Comparison of ENCODE assay signal across 28 mouse cellular contexts in genomic region chr3:89671334-89671733, GRCm38 (mm10). TPM values are rescaled to one million over a fixed set of nuclear protein-coding genes. Genes with fewer than 3 reads are reported as not detected.
DNase-seq lines count a peak whose midpoint lies in the region; ATAC-seq lines count a peak whose summit lies in the region.
"Had no signal": no experiment of that assay in that cellular context is flagged by ENCODE, and none has a peak within 500 bp of the region (broad histone marks: within the 10 kb centered on the region; RNA-seq: fewer than 3 reads in every experiment).

No protein-coding gene starts in this region.

- H3K9ac ChIP-seq in heart, embryonic 14.5 days (ENCODE audit: low read length): no peak overlapping the region
- H3K9ac ChIP-seq: embryonic facial prominence, embryonic 15.5 days; forebrain, embryonic 13.5 days; heart, embryonic 15.5 days; hindbrain, embryonic 12.5 days; limb, embryonic 15.5 days; liver, embryonic 13.5 days; lung, embryonic 15.5 days; midbrain, embryonic 15.5 days; neural tube, embryonic 15.5 days had no signal

- 37% methylated on average over 6 of the region's 6 CpGs for WGBS in heart, embryonic 14.5 days

- no peak overlapping the region for H3K4me3 ChIP-seq in heart, embryonic 14.5 days (ENCODE audit: control insufficient read depth in 1 of 2, insufficient read depth in 1 of 2, low read depth in 1 of 2, low read length in 2 of 2)
- H3K4me3 ChIP-seq: embryonic facial prominence, embryonic 10.5 days; embryonic facial prominence, embryonic 15.5 days; forebrain, embryonic 13.5 days; heart, embryonic 15.5 days; hindbrain, embryonic 12.5 days; limb, embryonic 10.5 days; limb, embryonic 15.5 days; liver, embryonic 13.5 days; lung, embryonic 15.5 days; midbrain, embryonic 10.5 days; midbrain, embryonic 15.5 days; neural tube, embryonic 15.5 days had no signal

- no peaks in the 10 kb centered on the region for H3K27me3 ChIP-seq in heart, embryonic 14.5 days (ENCODE audit: control insufficient read depth, insufficient read depth, low read length)
- H3K27me3 ChIP-seq: embryonic facial prominence, embryonic 15.5 days; forebrain, embryonic 13.5 days; heart, embryonic 15.5 days; hindbrain, embryonic 12.5 days; limb, embryonic 15.5 days; liver, embryonic 13.5 days; lung, embryonic 15.5 days; midbrain, embryonic 15.5 days; neural tube, embryonic 15.5 days had no signal

- H3K36me3 ChIP-seq in heart, embryonic 14.5 days (ENCODE audit: control insufficient read depth, insufficient read depth, low read length): no peaks in the 10 kb centered on the region
- H3K36me3 ChIP-seq: embryonic facial prominence, embryonic 10.5 days; embryonic facial prominence, embryonic 15.5 days; heart, embryonic 15.5 days; hindbrain, embryonic 12.5 days; limb, embryonic 10.5 days; limb, embryonic 15.5 days; liver, embryonic 13.5 days; lung, embryonic 15.5 days; midbrain, embryonic 10.5 days; midbrain, embryonic 15.5 days; neural tube, embryonic 15.5 days had no signal

- ATAC-seq in heart, embryonic 14.5 days (ENCODE audit: insufficient number of reproducible peaks, insufficient read depth, low FRiP score, low read depth): peak; percentile 57; the same call in 1 of the 2 replicates
- ATAC-seq: forebrain, embryonic 13.5 days; intestine, postnatal 0 days; midbrain, embryonic 15.5 days had no signal

- intact Hi-C loops in heart, postnatal 25 days (cut with DNase I): no loop called here

- H3K4me2 ChIP-seq in heart, embryonic 14.5 days (ENCODE audit: low read length): no peak overlapping the region
- H3K4me2 ChIP-seq: embryonic facial prominence, embryonic 15.5 days; forebrain, embryonic 13.5 days; heart, embryonic 15.5 days; hindbrain, embryonic 12.5 days; limb, embryonic 15.5 days; liver, embryonic 13.5 days; lung, embryonic 15.5 days; midbrain, embryonic 15.5 days; neural tube, embryonic 15.5 days had no signal

- DNase-seq in heart, adult 11 months: peak; percentile 91
- no peak for DNase-seq in heart, postnatal 25 days (ENCODE audit: low spot score)
- DNase-seq in kidney, postnatal 10 days: peak; percentile 22
- DNase-seq in kidney, adult 8-10 months: no peak
- DNase-seq in MN1 (ENCODE audit: low spot score): peak; percentile 42
- no peak for DNase-seq in thymus, postnatal 25 days
- no peak for DNase-seq in lung, adult 18-20 months
- DNase-seq: adrenal gland, postnatal 14 days; cerebellum, adult 11 months; cerebellum, adult 9-11 months; gastrocnemius, postnatal 25 days; kidney, postnatal 36 days; liver, embryonic 13.5 days; retina, postnatal 1 day; right cerebral cortex, postnatal 14 days had no signal

- H3K27ac ChIP-seq in heart, embryonic 14.5 days (replicated peaks in 1 of 2; ENCODE audit: control insufficient read depth in 1 of 2, insufficient read depth in 1 of 2, low read depth in 2 of 2, low read length in 2 of 2): no peak overlapping the region; a peak in 1 of 4 replicates
- H3K27ac ChIP-seq: embryonic facial prominence, embryonic 10.5 days; embryonic facial prominence, embryonic 15.5 days; forebrain, embryonic 13.5 days; heart, embryonic 15.5 days; hindbrain, embryonic 12.5 days; limb, embryonic 10.5 days; limb, embryonic 15.5 days; liver, embryonic 13.5 days; lung, embryonic 15.5 days; midbrain, embryonic 10.5 days; midbrain, embryonic 15.5 days; neural tube, embryonic 15.5 days had no signal

- H3K4me1 ChIP-seq in heart, embryonic 14.5 days (ENCODE audit: control insufficient read depth in 2 of 2, insufficient read depth in 2 of 2, low read length in 2 of 2): peaks cover 12 to 23% of the 10 kb centered on the region in 2 experiments
- H3K4me1 ChIP-seq: liver, embryonic 13.5 days had no signal

- H3K9me3 ChIP-seq in heart, embryonic 14.5 days (ENCODE audit: control insufficient read depth, low read length): no peaks in the 10 kb centered on the region
- H3K9me3 ChIP-seq: embryonic facial prominence, embryonic 10.5 days; embryonic facial prominence, embryonic 15.5 days; forebrain, embryonic 13.5 days; heart, embryonic 15.5 days; hindbrain, embryonic 12.5 days; limb, embryonic 10.5 days; limb, embryonic 15.5 days; liver, embryonic 13.5 days; lung, embryonic 15.5 days; midbrain, embryonic 10.5 days; midbrain, embryonic 15.5 days; neural tube, embryonic 15.5 days had no signal

RNA-seq across cellular contexts. Expression of gene Adar, which starts 43.5 kb away (rescaled TPM):
- 10 to 100 TPM; 10.8 to 12.2 TPM for total RNA-seq in heart, postnatal 25 days (2021)
- 8.0 and 9.4 TPM in 2 replicates for polyA plus RNA-seq in heart, embryonic 14.5 days (2014; fragmentation: Nextera tagmentation; extraction: Ambion mirVana)

Comparison
In these comparisons a context has a peak if more than half of its experiments do, and no peak if none do; other contexts are left out.
1. DNase-seq: peak in heart, adult 11 months (single experiment), kidney, postnatal 10 days (single experiment) and MN1 (single experiment); none in heart, postnatal 25 days (single experiment), kidney, adult 8-10 months (0 of 2), thymus, postnatal 25 days (single experiment) and lung, adult 18-20 months (0 of 2).